Mouse (Mus musculus) CH12.LX (cell line): ENCODE results near the gene Il31ra. TPM values are rescaled to one million over a fixed set of nuclear protein-coding genes. Genes with fewer than 3 reads are reported as not detected.

ENCODE experiments used
- DNase-seq: peaks from one replicate; pipeline ENCODE4 v3.0.0-alpha.2; 2013; ENCODE audit errors: extremely low read depth
- H3K27ac ChIP-seq: 2 replicates; pipeline ENCODE4 v1.5.1; 2012; ENCODE audit warnings: low read depth, mild to moderate bottlenecking, control low read depth, moderate library complexity; ENCODE audit not compliant: insufficient read depth
- H3K27me3 ChIP-seq: replicated peaks from 2 replicates; pipeline ENCODE3; 2012; ENCODE audit warnings: inconsistent platforms
- H3K36me3 ChIP-seq, 2 experiments: replicated peaks in 1 of 2; 2 replicates each; pipeline versions ENCODE3 to v1.6.1; 2012; ENCODE audit warnings: inconsistent platforms in 1 of 2, low read length in 1 of 2, mild to moderate bottlenecking in 1 of 2, mixed read lengths in 1 of 2, moderate library complexity in 1 of 2; ENCODE audit not compliant: control insufficient read depth in 1 of 2, insufficient read depth in 1 of 2
- H3K4me1 ChIP-seq, 2 experiments: 2 replicates each; pipeline ENCODE4 v1.6.1; 2012; ENCODE audit warnings: inconsistent platforms in 1 of 2, moderate library complexity in 1 of 2; ENCODE audit not compliant: insufficient read depth in 2 of 2, control insufficient read depth in 1 of 2
- H3K4me2 ChIP-seq: 2 replicates; pipeline ENCODE4 v1.6.1; 2012; ENCODE audit warnings: low read depth, mild to moderate bottlenecking, control low read depth; ENCODE audit not compliant: poor library complexity, insufficient read depth, severe bottlenecking
- H3K4me3 ChIP-seq, 3 experiments: fragments of 150-350 bp in 1 of 3; sonication (generic) in 1 of 3; replicated peaks in 1 of 3; 2 replicates each; pipeline versions ENCODE3 to v1.5.1; 2011 to 2012; ENCODE audit warnings: low read depth in 2 of 3, low read length in 2 of 3, mild to moderate bottlenecking in 2 of 3, moderate library complexity in 2 of 3, control low read depth in 1 of 3, improper control_type of control experiment in 1 of 3, inconsistent platforms in 1 of 3, mixed read lengths in 1 of 3; ENCODE audit not compliant: poor library complexity in 1 of 3
- H3K79me2 ChIP-seq: replicated peaks from 2 replicates; pipeline ENCODE4 v1.6.1; 2012; ENCODE audit warnings: mild to moderate bottlenecking, moderate library complexity; ENCODE audit not compliant: control insufficient read depth, poor library complexity, insufficient read depth, severe bottlenecking; ENCODE audit errors: extremely low read depth
- H3K9ac ChIP-seq: 2 replicates; pipeline ENCODE4 v1.6.1; 2012; ENCODE audit warnings: low read depth, mild to moderate bottlenecking, control low read depth, moderate library complexity; ENCODE audit not compliant: insufficient read depth
- H3K9me3 ChIP-seq: replicated peaks from 2 replicates; pipeline ENCODE3; 2012; ENCODE audit warnings: low read length, inconsistent platforms, mixed read lengths
- CHD1 ChIP-seq: IDR thresholded peaks from 2 replicates; pipeline ENCODE4 v1.6.1; 2012; ENCODE audit warnings: low read depth, low read length, improper control_type of control experiment, inconsistent platforms
- CTCF ChIP-seq, 2 experiments: IDR thresholded peaks in 1 of 2; conservative IDR thresholded peaks in 1 of 2; 2 replicates each; pipeline ENCODE4 v1.5.1; 2011 to 2012; ENCODE audit warnings: low read depth in 2 of 2, low read length in 2 of 2, improper control_type of control experiment in 1 of 2, inconsistent platforms in 1 of 2, mild to moderate bottlenecking in 1 of 2, moderate library complexity in 1 of 2
- ETS1 ChIP-seq: conservative IDR thresholded peaks from 2 replicates; pipeline ENCODE4 v1.6.1; 2012; ENCODE audit warnings: low read depth, mild to moderate bottlenecking, inconsistent platforms, low read length, improper control_type of control experiment, moderate library complexity
- HCFC1 ChIP-seq: IDR thresholded peaks from 2 replicates; pipeline ENCODE4 v1.6.1; 2012; ENCODE audit warnings: low read depth, mild to moderate bottlenecking, inconsistent platforms, low read length, improper control_type of control experiment
- IRF4 ChIP-seq: IDR thresholded peaks from 2 replicates; pipeline ENCODE4 v1.6.1; 2014; ENCODE audit warnings: low read depth, mild to moderate bottlenecking, inconsistent platforms, low read length, improper control_type of control experiment
- JUND ChIP-seq: conservative IDR thresholded peaks from 2 replicates; pipeline ENCODE4 v1.6.1; 2011; ENCODE audit warnings: low read depth, low read length, improper control_type of control experiment
- MAX ChIP-seq: IDR thresholded peaks from 2 replicates; pipeline ENCODE4 v1.6.1; 2011; ENCODE audit warnings: low read length, improper control_type of control experiment
- MAZ ChIP-seq: IDR thresholded peaks from 2 replicates; pipeline ENCODE4 v1.6.1; 2012; ENCODE audit warnings: low read depth, mild to moderate bottlenecking, inconsistent platforms, low read length, improper control_type of control experiment, moderate library complexity
- MEF2A ChIP-seq: IDR thresholded peaks from 2 replicates; pipeline ENCODE4 v1.6.1; 2014; ENCODE audit warnings: low read depth, mild to moderate bottlenecking, inconsistent platforms, low read length, improper control_type of control experiment, borderline replicate concordance
- MXI1 ChIP-seq: IDR thresholded peaks from 2 replicates; pipeline ENCODE4 v1.6.1; 2011; ENCODE audit warnings: mild to moderate bottlenecking, low read depth, low read length, improper control_type of control experiment
- NELFE ChIP-seq: IDR thresholded peaks from 2 replicates; pipeline ENCODE4 v1.6.1; 2011; ENCODE audit warnings: low read depth, low read length, improper control_type of control experiment
- NRF1 ChIP-seq: IDR thresholded peaks from 2 replicates; pipeline ENCODE4 v1.6.1; 2014; ENCODE audit warnings: low read depth, mild to moderate bottlenecking, inconsistent platforms, low read length, improper control_type of control experiment, moderate library complexity
- POLR2A ChIP-seq: IDR thresholded peaks from 2 replicates; pipeline ENCODE4 v1.6.1; 2011; ENCODE audit warnings: low read depth, mild to moderate bottlenecking, improper control_type of control experiment, low read length
- POLR2AphosphoS2 ChIP-seq: IDR thresholded peaks from 2 replicates; pipeline ENCODE4 v1.6.1; 2011; ENCODE audit warnings: low read depth, low read length, improper control_type of control experiment
- RAD21 ChIP-seq: IDR thresholded peaks from 2 replicates; pipeline ENCODE4 v1.6.1; 2011; ENCODE audit warnings: low read depth, mild to moderate bottlenecking, low read length, improper control_type of control experiment, moderate library complexity
- SIN3A ChIP-seq: IDR thresholded peaks from 2 replicates; pipeline ENCODE4 v1.6.1; 2012; ENCODE audit warnings: low read length, improper control_type of control experiment, inconsistent platforms
- SMC3 ChIP-seq: IDR thresholded peaks from 2 replicates; pipeline ENCODE4 v1.6.1; 2011; ENCODE audit warnings: low read depth, low read length, improper control_type of control experiment
- TBP ChIP-seq: conservative IDR thresholded peaks from 2 replicates; pipeline ENCODE4 v1.6.1; 2011; ENCODE audit warnings: low read depth, low read length, improper control_type of control experiment
- UBTF ChIP-seq: IDR thresholded peaks from 2 replicates; pipeline ENCODE4 v1.6.1; 2012; ENCODE audit warnings: low read depth, mild to moderate bottlenecking, inconsistent platforms, low read length, improper control_type of control experiment, moderate library complexity
- USF1 ChIP-seq: IDR thresholded peaks from 2 replicates; pipeline ENCODE4 v1.6.1; 2014; ENCODE audit warnings: low read depth, mild to moderate bottlenecking, inconsistent platforms, low read length, improper control_type of control experiment
- USF2 ChIP-seq: conservative IDR thresholded peaks from 2 replicates; pipeline ENCODE4 v1.6.1; 2011; ENCODE audit warnings: low read depth, low read length, improper control_type of control experiment
- ZC3H11A ChIP-seq: IDR thresholded peaks from 2 replicates; pipeline ENCODE4 v1.6.1; 2012; ENCODE audit warnings: low read depth, mild to moderate bottlenecking, inconsistent platforms, low read length, improper control_type of control experiment
- ZNF384 ChIP-seq: IDR thresholded peaks from 2 replicates; pipeline ENCODE4 v1.6.1; 2012; ENCODE audit warnings: low read depth, low read length, improper control_type of control experiment, inconsistent platforms
- dilution Hi-C: fragments of 300-500 bp; cut with MboI; formaldehyde crosslinking; loops from 2 replicates; pipeline ENCODE4 v1.14.3; 2020; ENCODE audit warnings: low sequenced_read_pairs; ENCODE audit not compliant: extremely low pct_unique_long_range_greater_than_20kb, extremely low pct_ligation_motif_present
- in situ Hi-C: fragments of 300-500 bp; cut with MboI; formaldehyde crosslinking; loops from 3 replicates; pipeline ENCODE4 v1.14.3; 2019; ENCODE audit warnings: low sequenced_read_pairs, low pct_ligation_motif_present, low pct_unique_long_range_greater_than_20kb, mixed read lengths
- polyA plus RNA-seq: library from polyadenylated mRNA; unstranded; fragments of >175 nt; gene quantifications from 2 replicates; pipeline ENCODE4 v1.2.1, GENCODE M21; 2012; ENCODE audit warnings: low read depth; ENCODE audit not compliant: insufficient read length
- total RNA-seq, 2 experiments: library from RNA; depleted of rRNA; stranded (reverse); fragments of 300-350 nt in 1 of 2; fragments of >200 nt in 1 of 2; gene quantifications; 2 replicates each; pipeline ENCODE4 v1.2.3; 2012 to 2014

Gene Il31ra
- total and polyA plus RNA-seq, 3 experiments, result not detected

- peaks cover 9 to 11% of the 10 kb centered on the region in 2 experiments for H3K4me1 ChIP-seq
- peaks cover 2% of the 10 kb centered on the region for H3K27me3 ChIP-seq
- dilution Hi-C loops (no loop called here), in situ Hi-C loops (loop anchor here (25.0 kb wide), 1 partner anchor 754 kb away; no protein-coding TSS in a partner anchor)
- H3K36me3 ChIP-seq, result no peaks in the 10 kb centered on the region
- no peaks in the 10 kb centered on the region for H3K79me2 ChIP-seq
- H3K9ac ChIP-seq, result peak overlapping the region; percentile 28; the same call in 1 of the 2 replicates
- H3K4me3 ChIP-seq, result no peak overlapping the region
- peak overlapping the region; percentile 32 for H3K4me2 ChIP-seq
- no peaks in the 10 kb centered on the region for H3K9me3 ChIP-seq
- TF ChIP-seq HCFC1 (no peak), SMC3 (no peak), UBTF (no peak), USF1 (no peak), RAD21 (no peak), SIN3A (no peak), CTCF (conservative IDR thresholded peaks at IDR 0.05 in 1 of 2, IDR thresholded peaks at IDR 0.05 in 1 of 2; ENCODE audit: low read depth in 2 of 2, low read length in 2 of 2) (no peak), MAX (no peak), JUND (no peak), CHD1 (no peak), NELFE (no peak), ZNF384 (no peak), POLR2AphosphoS2 (no peak), MEF2A (no peak), USF2 (no peak), IRF4 (no peak), MAZ (no peak), ETS1 (no peak)
- H3K27ac ChIP-seq, result no peak overlapping the region
- no peak for DNase-seq
Observed at GRCm38 (mm10) chr13:112541223-112541975, 52.8 kb downstream of the Il31ra start.

- dilution Hi-C loops, result no loop called here
- Histone ChIP-seq H3K4me3 (no peak overlapping the region), H3K4me2 (no peak overlapping the region), H3K79me2 (no peaks in the 10 kb centered on the region), H3K27me3 (peaks cover 2% of the 10 kb centered on the region)
- TF ChIP-seq TBP, result no peak
- no peak for TF ChIP-seq CHD1
- TF ChIP-seq SIN3A, result no peak
- no peak for TF ChIP-seq SMC3
- TF ChIP-seq CTCF (conservative IDR thresholded peaks at IDR 0.05 in 1 of 2, IDR thresholded peaks at IDR 0.05 in 1 of 2; ENCODE audit: low read depth in 2 of 2, low read length in 2 of 2), result no peak
- TF ChIP-seq MAX, result no peak
- no peak for TF ChIP-seq MXI1
- TF ChIP-seq NRF1, result no peak
- TF ChIP-seq UBTF, result no peak
- no peak for TF ChIP-seq POLR2A
- no peak for TF ChIP-seq ZC3H11A
- TF ChIP-seq IRF4, result no peak
- TF ChIP-seq, all 38 proteins: peak for 0
- H3K27ac ChIP-seq, result no peak overlapping the region
- no peak for DNase-seq
- H3K9me3 ChIP-seq, result no peaks in the 10 kb centered on the region
- no peaks in the 10 kb centered on the region for H3K36me3 ChIP-seq
- H3K4me1 ChIP-seq, result peaks cover 9 to 11% of the 10 kb centered on the region in 2 experiments
- in situ Hi-C loops, result loop anchor here (25.0 kb wide), 1 partner anchor 753 kb away; no protein-coding TSS in a partner anchor
- H3K9ac ChIP-seq, result no peak overlapping the region
Observed at GRCm38 (mm10) chr13:112540616-112541015, 53.5 kb downstream of the Il31ra start.
